Mouse (Mus musculus): ENCODE results near the gene Ccz1.

DNA sequence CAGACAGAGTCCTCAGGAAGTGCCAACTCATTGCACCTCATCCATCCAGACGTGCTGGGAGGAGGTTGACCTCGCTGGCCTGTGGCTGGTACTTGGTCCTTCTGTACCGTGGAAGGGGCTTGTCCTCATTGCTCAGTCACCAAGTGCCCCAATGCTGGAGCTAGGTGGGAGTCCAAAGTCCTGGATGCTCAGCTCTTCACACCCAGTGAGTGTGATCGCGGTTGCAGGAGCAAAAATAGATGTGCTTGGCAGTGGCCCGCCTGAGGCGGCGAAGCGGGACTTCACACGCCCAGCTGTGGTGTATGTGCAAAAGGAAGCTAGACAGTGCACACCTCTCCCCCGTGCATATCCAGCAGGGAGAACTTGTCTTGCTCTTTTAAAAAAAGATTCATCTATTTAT lies 28.5 kb upstream of the Ccz1 start:
- TF ChIP-seq CTCF (IDR thresholded peaks at IDR 0.05; ENCODE audit: low read depth) (no peak), EP300 (optimal IDR thresholded peaks at IDR 0.05) (no peak)

Measured in stomach, postnatal 0 days (tissue).